Mouse (Mus musculus) brain, adult 2 months (tissue): ENCODE measurements around the gene Sohlh2.
A peak's percentile ranks its signal among the peaks of the same experiment; 100 is the strongest.
"Not testable (repeated sequence)": the region's sequence is repeated elsewhere in the genome, so short reads cannot be mapped to it uniquely, and the experiment has no call there.

Source experiments
- DNase-seq: peaks from one replicate; pipeline ENCODE4 v3.0.0; 2011; ENCODE audit warnings: low read depth, low spot score

The Sohlh2 gene

GRCm38 (mm10) chr3:55181766-55182165, at the start of gene Sohlh2:
Gene Sohlh2, plus strand, starts transcription at chr3:55182028.
- DNase-seq, result no peak

GRCm38 (mm10) chr3:55137039-55137438, 44.8 kb upstream of the Sohlh2 start, which contains the start of gene Ccdc169:
Gene Ccdc169, plus strand, starts transcription at chr3:55137339.
- DNase-seq, result no peak

GRCm38 (mm10) chr3:55139837-55140236, 42.0 kb upstream of the Sohlh2 start:
- no peak for DNase-seq

GRCm38 (mm10) chr3:55141401-55141800, 40.4 kb upstream of the Sohlh2 start:
- no peak for DNase-seq

- DNase-seq, result no peak
Measured at GRCm38 (mm10) chr3:55144916-55145315, 36.9 kb upstream of the Sohlh2 start.

- no peak for DNase-seq
Measured at GRCm38 (mm10) chr3:55146441-55146840, 35.4 kb upstream of the Sohlh2 start.

- DNase-seq, result no peak
Measured at GRCm38 (mm10) chr3:55147156-55147555, 34.7 kb upstream of the Sohlh2 start.

- DNase-seq, result no peak
Measured at GRCm38 (mm10) chr3:55148091-55148490, 33.7 kb upstream of the Sohlh2 start.

- peak; percentile 87 for DNase-seq
Measured at GRCm38 (mm10) chr3:55151656-55152433, 30.0 kb upstream of the Sohlh2 start.

- peak; percentile 61 for DNase-seq
Measured at GRCm38 (mm10) chr3:55152673-55153334, 29.0 kb upstream of the Sohlh2 start.

GRCm38 (mm10) chr3:55154163-55154562, 27.7 kb upstream of the Sohlh2 start:
- peak; percentile 82 for DNase-seq

GRCm38 (mm10) chr3:55157413-55157812, 24.4 kb upstream of the Sohlh2 start:
- peak; percentile 39 for DNase-seq

GRCm38 (mm10) chr3:55161144-55161543, 20.7 kb upstream of the Sohlh2 start:
- DNase-seq, result no peak

GRCm38 (mm10) chr3:55163510-55163909, 18.3 kb upstream of the Sohlh2 start:
- DNase-seq, result no peak

GRCm38 (mm10) chr3:55172478-55172877, 9.3 kb upstream of the Sohlh2 start:
- peak; percentile 22 for DNase-seq

- DNase-seq, result peak; percentile 24
Measured at GRCm38 (mm10) chr3:55177271-55177670, 4.6 kb upstream of the Sohlh2 start.

GRCm38 (mm10) chr3:55191668-55192067, 9.8 kb downstream of the Sohlh2 start:
- DNase-seq, result no peak

GRCm38 (mm10) chr3:55193351-55193750, 11.5 kb downstream of the Sohlh2 start:
- DNase-seq, result no peak

- DNase-seq, result no peak
Measured at GRCm38 (mm10) chr3:55194792-55195191, 13.0 kb downstream of the Sohlh2 start.

- DNase-seq, result no peak
Measured at GRCm38 (mm10) chr3:55195581-55196327, 13.9 kb downstream of the Sohlh2 start.

GRCm38 (mm10) chr3:55196328-55196710, 14.5 kb downstream of the Sohlh2 start:
- DNase-seq, result no peak

GRCm38 (mm10) chr3:55203621-55204020, 21.8 kb downstream of the Sohlh2 start:
- DNase-seq, result not testable (repeated sequence)
